Mouse (Mus musculus): ENCODE results near the gene Atg2b. TPM values are rescaled to one million over a fixed set of nuclear protein-coding genes. Genes with fewer than 3 reads are reported as not detected.

The Atg2b gene
- polyA plus RNA-seq, 1 experiment, result 20.0 TPM

GRCm38 (mm10) chr12:105727268-105727667 is 42.3 kb upstream of the Atg2b start:
- Histone ChIP-seq H3K4me2 (ENCODE audit: low read depth) (no peak overlapping the region), H3K36me3 (ENCODE audit: control insufficient read depth, insufficient read depth) (no peaks in the 10 kb centered on the region), H3K27me3 (ENCODE audit: control insufficient read depth, insufficient read depth, insufficient read length) (no peaks in the 10 kb centered on the region), H3K79me2 (ENCODE audit: control insufficient read depth, insufficient read depth) (no peaks in the 10 kb centered on the region), H3ac (ENCODE audit: control insufficient read depth, insufficient read length) (no peak overlapping the region), H3K4me3 (no peak overlapping the region)
- TF ChIP-seq MAX (IDR thresholded peaks at IDR 0.05; ENCODE audit: low read depth), result no peak
- no peak for TF ChIP-seq POLR2AphosphoS2 (IDR thresholded peaks at IDR 0.05; ENCODE audit: insufficient read length, low read depth)
- no peak for TF ChIP-seq USF1 (IDR thresholded peaks at IDR 0.05; ENCODE audit: low read depth)
- TF ChIP-seq REST (IDR thresholded peaks at IDR 0.05; ENCODE audit: insufficient read depth, insufficient read length), result no peak
- no peak for TF ChIP-seq MYOG (IDR thresholded peaks at IDR 0.05; ENCODE audit: control insufficient read depth in 1 of 3, insufficient read depth in 1 of 3, insufficient read length in 2 of 3, low read depth in 2 of 3)
- no peak for TF ChIP-seq E2F4 (IDR thresholded peaks at IDR 0.05; ENCODE audit: insufficient read depth)
- no peak for TF ChIP-seq MYOD1 (IDR thresholded peaks at IDR 0.05; ENCODE audit: control insufficient read depth in 1 of 3, insufficient read length in 2 of 3, low read depth in 2 of 3)
- no peak for TF ChIP-seq TCF12 (IDR thresholded peaks at IDR 0.05; ENCODE audit: insufficient read depth, poor library complexity, severe bottlenecking)
- TF ChIP-seq SRF (IDR thresholded peaks at IDR 0.05; ENCODE audit: control insufficient read depth, insufficient read length, low read depth), result no peak

GRCm38 (mm10) chr12:105725736-105726135 is 40.7 kb upstream of the Atg2b start:
- Histone ChIP-seq H3ac (ENCODE audit: control insufficient read depth, insufficient read length) (no peak overlapping the region), H3K79me2 (ENCODE audit: control insufficient read depth, insufficient read depth) (no peaks in the 10 kb centered on the region), H3K4me2 (ENCODE audit: low read depth) (no peak overlapping the region), H3K4me3 (no peak overlapping the region), H3K36me3 (ENCODE audit: control insufficient read depth, insufficient read depth) (no peaks in the 10 kb centered on the region), H3K27me3 (ENCODE audit: control insufficient read depth, insufficient read depth, insufficient read length) (no peaks in the 10 kb centered on the region)
- TF ChIP-seq E2F4 (IDR thresholded peaks at IDR 0.05; ENCODE audit: insufficient read depth) (no peak), POLR2A (IDR thresholded peaks at IDR 0.05; ENCODE audit: insufficient read length, low read depth) (no peak), MYOD1 (IDR thresholded peaks at IDR 0.05; ENCODE audit: control insufficient read depth in 1 of 3, insufficient read length in 2 of 3, low read depth in 2 of 3) (no peak), SRF (IDR thresholded peaks at IDR 0.05; ENCODE audit: control insufficient read depth, insufficient read length, low read depth) (no peak), TCF12 (IDR thresholded peaks at IDR 0.05; ENCODE audit: insufficient read depth, poor library complexity, severe bottlenecking) (no peak)

GRCm38 (mm10) chr12:105724616-105725015 is 39.6 kb upstream of the Atg2b start:
- Histone ChIP-seq H3K27me3 (ENCODE audit: control insufficient read depth, insufficient read depth, insufficient read length) (peaks cover 2% of the 10 kb centered on the region), H3ac (ENCODE audit: control insufficient read depth, insufficient read length) (no peak overlapping the region), H3K4me2 (ENCODE audit: low read depth) (no peak overlapping the region), H3K79me2 (ENCODE audit: control insufficient read depth, insufficient read depth) (no peaks in the 10 kb centered on the region), H3K4me3 (no peak overlapping the region), H3K36me3 (ENCODE audit: control insufficient read depth, insufficient read depth) (no peaks in the 10 kb centered on the region)
- TF ChIP-seq POLR2AphosphoS2 (IDR thresholded peaks at IDR 0.05; ENCODE audit: insufficient read length, low read depth), result no peak
- no peak for TF ChIP-seq MYOD1 (IDR thresholded peaks at IDR 0.05; ENCODE audit: control insufficient read depth in 1 of 3, insufficient read length in 2 of 3, low read depth in 2 of 3)
- no peak for TF ChIP-seq POLR2A (IDR thresholded peaks at IDR 0.05; ENCODE audit: insufficient read length, low read depth)

- Histone ChIP-seq H3K4me2 (ENCODE audit: low read depth) (no peak overlapping the region), H3K79me2 (ENCODE audit: control insufficient read depth, insufficient read depth) (no peaks in the 10 kb centered on the region), H3ac (ENCODE audit: control insufficient read depth, insufficient read length) (no peak overlapping the region), H3K27me3 (ENCODE audit: control insufficient read depth, insufficient read depth, insufficient read length) (peaks cover 11% of the 10 kb centered on the region), H3K4me3 (no peak overlapping the region), H3K36me3 (ENCODE audit: control insufficient read depth, insufficient read depth) (no peaks in the 10 kb centered on the region)
- TF ChIP-seq MYOG (IDR thresholded peaks at IDR 0.05; ENCODE audit: control insufficient read depth in 1 of 3, insufficient read depth in 1 of 3, insufficient read length in 2 of 3, low read depth in 2 of 3) (no peak), TCF3 (IDR thresholded peaks at IDR 0.05; ENCODE audit: insufficient read length, low read depth) (no peak), REST (IDR thresholded peaks at IDR 0.05; ENCODE audit: insufficient read depth, insufficient read length) (no peak), E2F4 (IDR thresholded peaks at IDR 0.05; ENCODE audit: insufficient read depth) (no peak), CEBPB (IDR thresholded peaks at IDR 0.05; ENCODE audit: insufficient read depth, poor library complexity, severe bottlenecking) (no peak)
Measured at GRCm38 (mm10) chr12:105722657-105723056, 37.6 kb upstream of the Atg2b start.

GRCm38 (mm10) chr12:105721452-105722132 is 36.6 kb upstream of the Atg2b start:
- no peak overlapping the region for H3ac ChIP-seq (ENCODE audit: control insufficient read depth, insufficient read length)
- no peak overlapping the region for H3K4me3 ChIP-seq
- H3K79me2 ChIP-seq (ENCODE audit: control insufficient read depth, insufficient read depth), result no peaks in the 10 kb centered on the region
- H3K4me2 ChIP-seq (ENCODE audit: low read depth), result no peak overlapping the region
- H3K36me3 ChIP-seq (ENCODE audit: control insufficient read depth, insufficient read depth), result no peaks in the 10 kb centered on the region
- peaks cover 11% of the 10 kb centered on the region for H3K27me3 ChIP-seq (ENCODE audit: control insufficient read depth, insufficient read depth, insufficient read length)
- TF ChIP-seq TCF12 (IDR thresholded peaks at IDR 0.05; ENCODE audit: insufficient read depth, poor library complexity, severe bottlenecking), result no peak
- TF ChIP-seq REST (IDR thresholded peaks at IDR 0.05; ENCODE audit: insufficient read depth, insufficient read length), result no peak
- no peak for TF ChIP-seq MYOD1 (IDR thresholded peaks at IDR 0.05; ENCODE audit: control insufficient read depth in 1 of 3, insufficient read length in 2 of 3, low read depth in 2 of 3)
- TF ChIP-seq MAX (IDR thresholded peaks at IDR 0.05; ENCODE audit: low read depth), result no peak
- no peak for TF ChIP-seq SRF (IDR thresholded peaks at IDR 0.05; ENCODE audit: control insufficient read depth, insufficient read length, low read depth)
- no peak for TF ChIP-seq CEBPB (IDR thresholded peaks at IDR 0.05; ENCODE audit: insufficient read depth, poor library complexity, severe bottlenecking)
